Mouse (Mus musculus): ENCODE measurements at regions not wholly inside any gene's neighbourhood (a gene's known extent, or its start where the extent isn't known, plus 50 kb on each side); places are given as distances from the start of the nearest gene placed in this dataset.

- no peak for DNase-seq
Observed at GRCm38 (mm10) chr10:111789264-111789663, 183.2 kb upstream of the Krr1 start.

- no peak for DNase-seq
Observed at GRCm38 (mm10) chr10:111790911-111791310, 181.6 kb upstream of the Krr1 start.

DNA sequence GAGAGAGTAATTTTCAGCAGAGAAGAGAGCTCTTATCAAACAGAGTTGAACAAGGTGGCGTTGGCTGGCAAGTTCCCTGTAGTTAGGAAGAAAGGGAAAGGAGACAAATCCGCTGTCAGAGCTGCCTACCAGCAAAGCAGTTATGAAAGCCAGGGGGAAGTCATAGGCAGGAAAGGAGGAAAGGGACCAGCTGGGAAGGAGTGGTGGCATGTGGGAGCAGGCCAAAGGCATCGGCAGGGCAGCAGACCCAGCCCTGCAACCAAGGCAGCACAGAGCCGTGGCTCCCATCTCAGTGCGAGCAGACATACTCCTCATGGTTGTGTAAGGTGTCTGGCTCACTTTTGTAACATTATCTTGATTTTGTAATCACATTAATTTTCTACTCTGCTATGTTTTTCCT is 177.4 kb upstream of the Krr1 start:
- DNase-seq = no peak

DNA sequence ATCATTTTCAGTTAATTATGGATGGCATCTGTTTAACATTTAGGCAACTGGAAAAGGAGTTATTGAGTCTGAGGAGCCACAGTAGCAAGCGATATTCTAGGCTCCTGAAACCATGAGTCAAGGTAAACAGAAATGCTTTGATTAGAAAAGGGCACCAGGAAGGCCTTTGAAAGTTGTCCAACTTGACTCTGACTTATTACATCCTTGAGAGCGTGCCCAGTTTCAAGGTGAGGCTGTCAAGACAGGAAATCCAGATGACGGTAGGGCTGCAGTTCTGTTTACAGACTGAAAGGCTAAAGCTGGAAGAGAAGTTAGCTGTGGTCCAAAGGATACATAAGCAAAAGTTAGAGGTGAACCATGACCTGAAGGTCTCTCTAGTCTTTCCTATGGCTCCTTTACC is 176.7 kb upstream of the Krr1 start:
- DNase-seq = no peak

DNA sequence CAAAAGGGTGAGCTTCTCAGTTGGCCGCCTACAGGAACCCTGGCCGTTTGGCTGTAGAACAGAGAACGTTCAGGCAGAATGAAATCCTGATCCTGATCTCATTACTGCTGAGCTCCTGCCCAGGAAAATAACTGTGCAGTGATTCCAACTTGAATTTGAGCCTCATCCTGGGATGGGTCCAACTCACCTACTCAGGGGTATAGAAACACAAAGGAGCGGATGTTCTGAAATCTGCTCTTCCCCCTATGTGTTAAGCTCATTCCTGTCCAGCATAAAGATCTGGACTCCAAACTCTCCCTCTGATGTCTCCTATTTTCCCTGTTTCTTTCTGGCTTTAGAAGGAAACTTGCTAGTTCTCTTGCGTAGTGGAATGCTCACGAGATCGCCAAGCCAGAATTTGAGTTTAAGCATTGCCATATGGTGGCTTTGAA is 173.6 kb upstream of the Krr1 start:
- no peak for DNase-seq

DNA sequence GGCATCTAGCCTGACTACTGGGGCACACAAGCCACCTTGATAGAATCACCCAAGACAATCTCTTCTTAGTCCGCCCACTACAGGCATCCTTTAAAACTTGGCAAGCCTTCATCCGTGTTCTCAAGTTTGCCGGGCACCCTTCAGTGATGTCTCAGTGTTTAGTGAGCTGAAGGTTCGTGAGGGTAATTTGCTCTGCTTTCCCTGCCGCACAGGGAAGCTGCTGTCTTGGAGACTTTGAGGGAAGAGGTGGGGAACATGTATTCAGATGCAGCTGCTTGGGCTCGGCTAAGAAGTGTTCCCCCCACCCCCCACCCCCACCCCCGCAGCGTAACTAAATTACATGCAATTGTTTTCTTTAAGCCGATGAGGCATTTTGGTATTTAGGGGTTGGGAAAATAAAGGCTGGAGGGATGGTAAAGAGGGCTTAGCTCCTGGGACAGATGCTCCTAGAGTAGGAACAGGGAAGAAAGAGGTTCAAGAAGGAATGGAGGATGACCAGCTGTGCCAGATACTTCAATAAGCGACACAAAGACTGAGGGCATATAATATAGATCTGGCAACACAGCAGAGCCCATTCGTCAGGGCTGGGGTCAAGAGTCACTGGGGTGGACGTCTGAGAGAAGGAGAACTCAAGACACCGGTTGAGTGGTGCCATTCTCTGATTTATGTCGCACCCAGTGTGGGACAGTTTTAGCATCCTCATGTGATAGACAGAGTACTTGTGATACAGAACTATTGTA is 172.4 kb upstream of the Krr1 start:
- DNase-seq = no peak

- DNase-seq = no peak
Observed at GRCm38 (mm10) chr10:111800590-111800935, 171.9 kb upstream of the Krr1 start.

DNA sequence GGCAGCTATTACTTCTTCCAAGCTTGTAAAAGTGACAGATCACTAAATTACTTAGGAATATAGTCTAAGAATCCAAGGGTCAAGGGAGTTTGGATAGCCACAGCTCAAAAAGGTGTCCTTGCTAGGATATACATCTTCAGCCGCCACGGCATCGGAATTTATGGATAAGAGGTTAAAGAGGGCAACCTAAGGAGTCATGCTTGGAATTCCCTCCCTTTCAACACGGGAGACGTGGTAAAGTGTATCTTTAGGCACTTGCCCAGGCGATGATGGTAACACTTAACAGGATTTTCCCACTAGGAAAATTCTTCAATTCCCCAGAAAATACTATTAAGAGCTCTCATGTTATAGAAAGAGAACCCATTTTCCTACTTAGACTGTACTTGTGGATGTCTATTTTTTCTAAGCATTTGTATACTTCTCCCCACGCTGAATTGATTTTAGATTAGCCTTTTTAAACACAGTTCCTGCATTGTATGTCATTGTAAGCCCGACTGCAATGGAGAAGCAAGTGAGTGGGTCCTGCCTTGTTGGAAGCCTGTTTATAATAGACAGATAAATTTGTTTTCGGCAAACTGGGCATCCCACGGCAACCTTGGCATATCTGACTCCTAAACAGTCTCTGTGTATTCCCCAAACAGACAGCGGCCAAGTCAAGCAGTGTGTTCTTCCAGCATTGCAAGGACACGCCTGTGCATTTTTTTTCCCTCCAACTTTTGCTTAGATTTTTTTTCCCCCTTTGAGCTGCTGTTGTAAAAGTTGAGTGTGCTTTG is 171.3 kb upstream of the Krr1 start:
- DNase-seq = no peak

GRCm38 (mm10) chr10:111801794-111802359 is 170.6 kb upstream of the Krr1 start:
- no peak for DNase-seq

DNA sequence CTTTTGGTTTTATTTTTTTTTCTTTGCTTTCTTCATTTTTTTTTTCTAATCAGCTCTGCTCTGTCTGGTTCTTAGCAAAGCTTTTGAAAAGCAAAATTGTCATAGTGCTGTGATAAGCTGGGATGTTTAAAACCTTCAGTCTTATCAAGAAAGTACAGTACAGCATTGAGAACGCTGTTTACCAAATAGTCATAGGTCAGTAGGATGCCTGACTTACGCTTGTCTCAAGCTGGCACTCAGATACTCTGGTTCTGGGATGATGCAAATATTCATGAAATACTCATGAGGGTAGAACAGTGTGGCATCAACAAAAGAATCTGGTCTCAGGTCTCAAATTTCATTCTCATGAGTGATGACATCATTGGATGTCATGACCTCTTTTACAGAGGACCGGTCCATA is 166.1 kb upstream of the Krr1 start:
- no peak for DNase-seq

DNA sequence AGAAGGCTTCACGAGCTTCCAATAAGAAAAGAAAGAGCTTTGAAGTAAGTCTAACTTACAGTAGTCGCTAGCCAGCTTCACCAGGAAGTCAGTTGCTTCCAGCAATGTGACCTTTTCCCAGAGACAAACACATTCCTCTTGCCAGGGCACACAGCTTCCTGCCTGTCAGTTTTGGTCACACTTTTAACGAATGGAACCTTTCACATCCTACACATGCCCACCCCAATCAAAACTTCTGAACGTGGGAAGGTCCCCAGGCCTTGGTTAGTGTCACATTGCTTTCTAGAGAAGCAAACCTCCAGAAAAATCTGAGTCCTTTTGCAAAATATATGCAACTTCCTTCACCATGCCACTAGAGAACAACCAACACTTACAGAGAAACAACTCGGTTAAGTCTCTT is 165.5 kb upstream of the Krr1 start:
- no peak for DNase-seq

DNA sequence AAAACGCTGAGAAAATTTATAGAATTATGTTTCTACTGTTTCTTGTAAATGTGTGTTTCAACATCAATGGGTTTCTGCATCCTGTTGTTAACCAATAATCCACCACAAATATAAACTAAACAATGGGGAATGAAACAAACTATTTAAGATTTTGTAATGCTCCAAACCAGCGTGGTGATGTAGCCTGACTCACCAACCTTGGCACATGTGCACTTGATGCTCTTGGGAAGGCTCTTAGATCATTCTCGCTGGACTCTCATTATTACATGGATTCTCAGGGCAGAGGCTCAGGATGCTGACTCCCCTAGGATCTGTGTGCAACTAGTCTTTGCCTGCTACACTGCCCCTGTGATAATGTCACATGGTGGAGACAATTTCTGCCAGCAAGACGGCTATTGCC is 158.7 kb upstream of the Krr1 start:
- no peak for DNase-seq

GRCm38 (mm10) chr10:111814648-111815047 is 157.8 kb upstream of the Krr1 start:
- DNase-seq = no peak

DNA sequence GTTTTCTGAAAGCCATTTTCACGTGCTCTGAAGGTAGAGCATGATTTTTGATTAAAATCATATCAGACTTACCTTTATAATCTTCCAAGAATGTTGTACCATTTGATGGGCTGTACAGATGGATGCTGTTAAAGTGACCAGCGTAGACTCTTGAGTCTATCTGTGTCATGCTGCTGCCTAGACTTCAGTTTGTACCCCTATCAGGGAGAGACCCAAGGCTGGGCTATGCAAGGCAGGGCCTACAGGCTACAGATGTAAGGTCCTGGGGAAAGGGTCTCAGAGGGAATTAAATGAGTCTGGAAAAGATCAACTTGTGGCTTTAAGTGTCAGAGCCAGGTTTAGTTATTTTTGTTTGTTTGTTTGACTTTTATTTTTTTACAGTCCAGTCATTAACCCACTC is 157.3 kb upstream of the Krr1 start:
- no peak for DNase-seq

GRCm38 (mm10) chr10:111815821-111816599 is 156.5 kb upstream of the Krr1 start:
- DNase-seq = no peak

DNA sequence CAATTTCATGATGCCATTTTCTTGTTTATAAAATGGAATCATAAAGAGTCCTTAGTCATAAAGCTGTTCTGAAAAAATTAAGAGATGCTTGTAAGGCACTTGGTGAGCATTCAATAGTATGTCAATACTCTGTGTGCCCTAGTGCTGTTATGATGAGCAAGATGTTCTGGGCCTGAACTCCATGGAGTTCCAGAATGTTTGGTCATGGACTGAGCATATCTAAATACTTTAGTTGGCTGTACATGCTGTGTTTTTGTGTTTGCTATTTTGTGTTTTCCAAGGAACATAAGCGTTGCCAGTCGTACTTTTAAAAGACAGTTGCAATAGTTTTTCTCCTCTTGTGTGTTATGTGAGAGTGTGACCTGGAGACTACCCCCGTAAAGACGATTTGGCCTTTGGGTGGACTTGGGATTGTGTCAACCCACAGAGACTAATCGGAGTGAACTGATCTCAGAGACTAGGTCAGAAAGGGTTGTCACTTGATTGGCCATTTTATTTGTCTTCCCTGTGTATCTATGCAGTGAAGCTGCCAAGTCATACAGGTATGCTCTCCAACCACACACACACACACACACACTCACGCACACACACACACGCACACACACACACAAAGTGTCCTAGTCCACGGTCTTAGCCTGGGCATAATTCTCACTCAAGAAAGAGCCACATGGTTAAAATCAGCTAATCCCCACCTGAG is 152.6 kb upstream of the Krr1 start:
- no peak for DNase-seq

DNA sequence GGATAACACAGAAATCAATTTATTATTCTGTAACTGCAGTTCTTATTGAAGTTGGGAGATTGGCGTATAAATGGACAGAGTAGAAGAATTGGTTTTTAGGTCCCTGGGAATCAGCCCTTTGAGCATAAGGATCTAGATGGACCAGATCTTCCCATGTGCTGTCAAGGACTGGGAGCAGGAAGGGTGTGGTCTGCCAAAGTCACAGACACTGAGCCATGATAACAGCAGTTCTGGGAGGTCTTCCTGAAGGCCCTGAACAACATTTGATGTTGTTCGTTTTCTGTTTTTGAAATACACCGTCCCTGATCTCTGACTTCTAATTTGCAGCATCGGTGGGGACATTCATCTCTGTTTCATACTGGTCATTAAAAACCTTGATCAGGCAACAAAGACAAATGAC is 147.6 kb upstream of the Krr1 start:
- no peak for DNase-seq

- no peak for DNase-seq
Observed at GRCm38 (mm10) chr10:111826033-111826754, 146.3 kb upstream of the Krr1 start.

GRCm38 (mm10) chr10:111827246-111827645 is 145.2 kb upstream of the Krr1 start:
- no peak for DNase-seq

- DNase-seq = no peak
Observed at GRCm38 (mm10) chr10:111827930-111828329, 144.5 kb upstream of the Krr1 start.

- DNase-seq = no peak
Observed at GRCm38 (mm10) chr10:111828610-111829009, 143.9 kb upstream of the Krr1 start.

GRCm38 (mm10) chr10:111829291-111829690 is 143.2 kb upstream of the Krr1 start:
- DNase-seq = no peak

All from thymus, adult 18-20 months (tissue).